Mouse (Mus musculus): ENCODE results near the gene Zbtb49. TPM values are rescaled to one million over a fixed set of nuclear protein-coding genes. Genes with fewer than 3 reads are reported as not detected.
A peak's percentile ranks its signal among the peaks of the same experiment; 100 is the strongest.

The Zbtb49 gene
- 7.0 and 8.4 TPM in 2 replicates for polyA plus RNA-seq (2015; fragmentation: Nextera tagmentation; extraction: Ambion mirVana)

DNA sequence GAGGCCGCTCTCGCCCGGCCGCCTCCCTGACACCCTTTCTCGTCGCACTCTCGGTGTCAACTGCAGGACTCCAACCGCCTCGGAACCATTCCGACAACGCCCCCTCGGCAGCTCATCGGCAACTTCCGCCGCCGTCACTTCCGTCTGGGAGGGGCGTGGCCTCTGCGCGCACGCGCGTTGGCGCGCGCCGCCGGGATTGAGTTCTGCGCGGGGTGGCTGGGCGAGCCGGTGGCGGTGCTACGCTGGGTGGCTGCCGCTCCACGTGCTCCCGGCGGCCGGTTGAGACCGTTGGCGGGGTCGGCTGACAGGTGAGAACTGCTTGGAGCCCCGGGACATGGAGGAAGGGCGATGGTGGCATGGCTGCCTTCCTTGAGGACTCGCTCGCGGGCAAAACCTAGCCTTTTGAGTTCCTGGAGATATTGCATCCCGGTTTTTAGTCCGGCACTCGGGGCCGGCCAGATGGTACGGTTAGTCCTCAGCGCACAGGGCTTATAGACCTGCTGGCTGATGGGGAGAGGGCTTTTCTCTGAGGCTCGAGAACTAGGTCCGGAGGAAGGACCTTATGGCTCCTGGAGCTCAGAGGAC is at the start of gene Zbtb49, which contains the start of gene Lyar:
Gene Zbtb49, minus strand, starts transcription at position 130 of the 585 bp plus-strand sequence.
Gene Lyar, plus strand, starts transcription at position 143 of the 585 bp plus-strand sequence.
- H3K9me3 ChIP-seq (replicated peaks): no peaks in the 10 kb centered on the region
- H3K27ac ChIP-seq: peak within 1 kb of the TSS; percentile 80
- no peaks in the 10 kb centered on the region for H3K27me3 ChIP-seq
- peaks cover 20% of the 10 kb centered on the region for H3K4me1 ChIP-seq (replicated peaks)
- peak within 1 kb of the TSS; percentile 87 for H3K9ac ChIP-seq
- ATAC-seq (replicated peaks; ENCODE audit: insufficient number of reproducible peaks, insufficient read depth, low FRiP score, low read depth): peak; percentile 90
- peak within 1 kb of the TSS; percentile 76 for H3K4me2 ChIP-seq
- H3K4me3 ChIP-seq: peak within 1 kb of the TSS; percentile 96
- WGBS: under 1% methylated on average over 55 of the region's 55 CpGs
- H3K36me3 ChIP-seq: peaks cover 10% of the 10 kb centered on the region

DNA sequence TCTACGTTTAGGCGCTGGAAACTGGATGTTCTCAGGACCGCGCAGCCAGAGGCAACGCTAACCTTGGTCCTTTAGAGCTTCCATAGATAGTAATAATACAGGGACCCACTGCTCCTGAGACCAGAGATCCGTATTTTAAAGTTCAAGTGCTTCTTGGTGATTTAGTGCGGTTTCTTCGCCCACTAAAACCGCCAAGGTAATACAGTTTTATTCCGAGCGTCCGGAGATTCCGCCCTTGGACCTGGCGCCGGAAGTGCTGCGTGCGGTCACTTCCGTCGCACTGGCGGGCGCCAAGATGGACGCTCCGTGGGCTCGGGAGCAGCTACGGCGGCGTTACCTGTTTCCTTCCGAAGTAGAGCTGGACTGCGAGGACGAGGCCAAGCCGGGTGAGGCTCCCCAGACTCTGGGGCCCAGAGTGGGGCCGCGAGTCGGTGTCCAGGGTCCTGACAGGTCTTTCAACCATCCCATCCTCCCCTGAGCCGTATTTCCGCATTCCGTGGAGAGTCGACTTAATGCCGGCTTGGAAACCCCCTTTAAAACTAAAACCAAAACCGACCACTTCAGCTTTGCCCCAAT is 39.9 kb upstream of the Zbtb49 start, which contains the start of gene Tmem128:
Gene Tmem128, plus strand, starts transcription at position 79 of the 576 bp plus-strand sequence.
- Histone ChIP-seq H3K4me2 (peak within 1 kb of the TSS; percentile 87), H3K27me3 (no peaks in the 10 kb centered on the region), H3K4me3 (peak within 1 kb of the TSS; percentile 92), H3K9ac (peak within 1 kb of the TSS; percentile 80), H3K4me1 (replicated peaks) (peaks cover 10% of the 10 kb centered on the region), H3K36me3 (peaks cover 33% of the 10 kb centered on the region; the same call in 1 of the 2 replicates), H3K9me3 (replicated peaks) (no peaks in the 10 kb centered on the region), H3K27ac (peak within 1 kb of the TSS; percentile 89)
- peak; percentile 44; the same call in 1 of the 2 replicates for ATAC-seq (replicated peaks; ENCODE audit: insufficient number of reproducible peaks, insufficient read depth, low FRiP score, low read depth)
- under 1% methylated on average over 40 of the region's 40 CpGs for WGBS

DNA sequence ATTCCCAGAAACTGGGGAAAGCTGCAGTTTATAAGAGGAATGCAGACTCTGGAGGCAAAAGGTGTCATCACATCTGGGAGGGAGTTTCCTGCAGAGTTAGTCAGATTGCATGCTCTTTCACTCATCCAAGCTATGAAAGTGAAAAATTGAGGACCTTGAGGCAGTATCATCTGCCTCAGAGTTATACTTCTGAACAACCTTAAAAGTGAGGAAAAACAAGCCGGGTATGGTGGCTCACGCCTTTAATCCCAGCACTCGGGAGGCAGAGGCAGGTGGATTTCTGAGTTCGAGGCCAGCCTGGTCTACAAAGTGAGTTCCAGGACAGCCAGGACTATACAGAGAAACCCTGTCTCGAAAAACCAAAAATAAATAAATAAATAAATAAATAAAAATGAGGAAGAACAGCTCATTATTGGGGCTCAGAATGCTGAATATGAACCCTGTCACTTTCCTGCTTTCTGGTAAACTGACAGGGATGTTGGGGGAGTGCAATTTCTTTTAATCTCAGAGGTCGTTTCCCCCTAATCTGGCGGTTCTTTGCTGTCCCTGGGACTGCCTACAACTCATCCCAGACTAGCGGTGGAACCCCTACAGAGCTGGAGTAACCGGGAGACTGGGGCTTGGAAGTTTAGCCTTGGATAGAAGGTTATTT is 39.3 kb upstream of the Zbtb49 start:
- ATAC-seq (replicated peaks; ENCODE audit: insufficient number of reproducible peaks, insufficient read depth, low FRiP score, low read depth): no peak
- 42% methylated on average over 9 of the region's 9 CpGs for WGBS
- Histone ChIP-seq H3K9me3 (replicated peaks) (no peaks in the 10 kb centered on the region), H3K27me3 (no peaks in the 10 kb centered on the region), H3K9ac (peak overlapping the region; percentile 80), H3K4me1 (replicated peaks) (peaks cover 10% of the 10 kb centered on the region), H3K4me2 (peak overlapping the region; percentile 87), H3K27ac (peak overlapping the region; percentile 89), H3K4me3 (peak overlapping the region; percentile 92), H3K36me3 (peaks cover 27% of the 10 kb centered on the region; the same call in 1 of the 2 replicates)

DNA sequence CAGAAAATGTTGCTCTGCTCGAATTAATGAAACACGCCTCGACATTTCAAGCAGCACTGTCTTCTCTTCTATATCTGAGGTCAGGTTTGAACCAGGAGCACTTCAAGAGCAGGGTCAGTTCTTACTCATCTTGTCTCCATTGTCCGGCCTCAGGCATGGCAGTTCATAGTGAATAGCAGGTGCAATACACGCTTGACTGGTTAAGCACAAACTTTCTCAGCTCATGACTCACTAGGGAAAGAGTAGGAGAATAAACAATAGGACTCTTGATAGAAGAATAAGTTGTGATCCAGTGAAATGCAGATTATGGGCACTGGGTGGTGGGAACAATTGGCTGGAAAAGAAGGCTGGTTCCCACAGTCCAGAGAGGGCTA is 38.5 kb upstream of the Zbtb49 start:
- H3K4me3 ChIP-seq: no peak overlapping the region
- no peaks in the 10 kb centered on the region for H3K27me3 ChIP-seq
- no peaks in the 10 kb centered on the region for H3K9me3 ChIP-seq (replicated peaks)
- no peak for ATAC-seq (replicated peaks; ENCODE audit: insufficient number of reproducible peaks, insufficient read depth, low FRiP score, low read depth)
- no peak overlapping the region for H3K4me2 ChIP-seq
- 87% methylated on average over 5 of the region's 5 CpGs for WGBS
- no peak overlapping the region for H3K27ac ChIP-seq
- no peak overlapping the region for H3K9ac ChIP-seq
- H3K36me3 ChIP-seq: peaks cover 19% of the 10 kb centered on the region; the same call in 1 of the 2 replicates
- peaks cover 10% of the 10 kb centered on the region for H3K4me1 ChIP-seq (replicated peaks)

DNA sequence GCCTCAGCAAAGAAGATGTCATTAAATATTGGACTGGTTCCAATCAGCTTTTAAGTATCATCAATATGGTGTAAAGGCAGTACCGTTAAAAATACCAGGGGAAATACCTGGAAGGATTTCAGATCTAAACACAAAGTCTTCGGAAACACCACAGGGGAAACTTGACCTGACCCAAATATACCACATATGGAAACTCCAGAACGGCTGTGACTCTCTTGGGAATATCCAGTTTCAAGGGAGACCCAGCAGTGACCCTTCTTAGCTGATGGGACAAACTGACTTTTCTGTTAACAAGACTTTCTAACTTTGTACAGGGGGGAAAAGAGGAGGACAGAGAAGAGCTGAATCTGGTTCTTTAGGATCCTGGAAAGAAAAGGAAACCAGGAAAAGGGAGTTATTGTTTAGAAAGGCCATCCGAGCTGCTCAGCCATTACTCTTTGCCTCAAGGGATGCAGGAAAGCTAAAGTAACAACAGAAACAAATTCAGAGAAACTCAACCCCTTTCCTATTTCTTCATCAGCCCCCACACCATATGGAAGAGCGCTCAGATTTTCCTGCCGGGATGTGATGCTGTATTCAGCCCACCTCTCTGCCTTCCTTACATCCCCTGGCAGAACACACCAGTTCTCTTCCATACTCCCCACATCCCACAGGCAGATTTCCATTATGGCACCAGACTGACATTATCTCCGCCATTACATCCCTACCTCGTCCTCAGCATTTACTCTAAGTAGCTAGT is 37.9 kb upstream of the Zbtb49 start:
- H3K27ac ChIP-seq: no peak overlapping the region
- no peak overlapping the region for H3K4me2 ChIP-seq
- H3K36me3 ChIP-seq: peaks cover 13% of the 10 kb centered on the region; the same call in 1 of the 2 replicates
- ATAC-seq (replicated peaks; ENCODE audit: insufficient number of reproducible peaks, insufficient read depth, low FRiP score, low read depth): no peak
- WGBS: 74% methylated on average over 8 of the region's 8 CpGs
- no peak overlapping the region for H3K9ac ChIP-seq
- H3K4me1 ChIP-seq (replicated peaks): peaks cover 10% of the 10 kb centered on the region
- no peaks in the 10 kb centered on the region for H3K9me3 ChIP-seq (replicated peaks)
- H3K27me3 ChIP-seq: no peaks in the 10 kb centered on the region
- H3K4me3 ChIP-seq: no peak overlapping the region

DNA sequence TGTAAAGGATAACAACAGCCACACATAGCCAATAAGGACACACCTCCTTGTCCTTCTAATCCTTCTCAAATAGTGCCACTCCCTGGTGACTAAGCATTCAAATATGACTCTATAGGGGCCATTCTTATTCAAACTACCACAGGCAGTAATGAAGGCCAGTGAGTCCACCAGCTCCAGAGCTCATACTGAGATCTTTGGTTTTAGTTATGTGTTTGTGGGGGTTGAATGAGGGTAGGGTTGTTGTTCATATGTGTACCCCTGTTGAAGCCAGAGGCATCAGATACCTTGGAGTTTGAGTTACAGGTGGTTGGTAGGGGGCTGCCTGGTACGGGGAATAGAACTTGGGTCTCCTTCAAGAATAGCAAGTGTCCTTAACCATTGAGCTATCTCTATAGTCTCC is 36.3 kb upstream of the Zbtb49 start:
- Histone ChIP-seq H3K27ac (no peak overlapping the region), H3K4me3 (no peak overlapping the region), H3K9ac (no peak overlapping the region), H3K4me2 (no peak overlapping the region), H3K27me3 (no peaks in the 10 kb centered on the region), H3K9me3 (replicated peaks) (no peaks in the 10 kb centered on the region), H3K4me1 (replicated peaks) (peaks cover 10% of the 10 kb centered on the region), H3K36me3 (no peaks in the 10 kb centered on the region)
- no peak for ATAC-seq (replicated peaks; ENCODE audit: insufficient number of reproducible peaks, insufficient read depth, low FRiP score, low read depth)
- 81% methylated on average over 1 of the region's 1 CpGs for WGBS

DNA sequence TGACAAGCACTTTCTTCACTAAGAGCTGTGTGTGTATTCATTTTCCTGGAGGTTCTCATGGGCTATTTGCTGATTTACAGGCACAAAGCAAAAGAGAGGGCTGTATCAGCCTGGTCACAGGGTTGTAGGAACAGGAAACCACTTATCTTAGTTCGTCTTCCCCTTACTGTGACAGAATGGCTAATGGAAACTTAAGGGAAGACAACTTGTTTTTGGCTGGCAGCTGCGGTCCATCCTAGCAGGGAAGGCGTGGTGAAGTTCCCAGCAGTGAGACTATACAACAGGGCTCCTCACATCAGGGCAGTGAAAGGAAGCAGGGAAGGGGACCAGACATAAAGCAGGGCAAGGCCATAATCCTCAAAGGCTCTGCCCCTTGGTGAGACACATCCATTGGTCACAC is 35.4 kb upstream of the Zbtb49 start:
- Histone ChIP-seq H3K27me3 (no peaks in the 10 kb centered on the region), H3K36me3 (no peaks in the 10 kb centered on the region), H3K9me3 (replicated peaks) (no peaks in the 10 kb centered on the region), H3K9ac (no peak overlapping the region), H3K27ac (0 out of 2 replicates have a peak overlapping the region, but pooled peaks have one; percentile 38), H3K4me3 (no peak overlapping the region), H3K4me2 (no peak overlapping the region), H3K4me1 (replicated peaks) (0 out of 2 replicates have a peak, but pooled peaks cover 3% of the 10 kb centered on the region)
- 52% methylated on average over 3 of the region's 3 CpGs for WGBS
- peak; percentile 53; the same call in 1 of the 2 replicates for ATAC-seq (replicated peaks; ENCODE audit: insufficient number of reproducible peaks, insufficient read depth, low FRiP score, low read depth)

DNA sequence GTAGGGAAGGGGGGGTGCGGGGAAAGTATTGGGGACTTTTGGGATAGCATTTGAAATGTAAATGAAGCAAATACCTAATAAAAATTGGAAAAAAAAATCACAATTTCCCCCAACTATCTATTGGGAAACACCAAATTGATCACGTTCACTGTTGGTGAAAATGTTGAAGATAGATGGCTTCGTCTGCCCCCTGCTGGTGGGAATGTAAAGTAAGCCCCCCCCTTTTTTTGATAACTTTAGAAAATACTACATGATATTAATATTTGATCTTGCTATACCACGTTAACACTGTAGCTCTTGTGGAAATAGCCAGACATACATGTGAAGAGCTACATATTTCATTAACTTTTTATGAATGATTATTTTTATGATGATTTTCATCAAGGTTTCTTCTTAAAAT is 34.9 kb upstream of the Zbtb49 start:
- H3K9me3 ChIP-seq (replicated peaks): no peaks in the 10 kb centered on the region
- H3K4me3 ChIP-seq: no peak overlapping the region
- ATAC-seq (replicated peaks; ENCODE audit: insufficient number of reproducible peaks, insufficient read depth, low FRiP score, low read depth): no peak
- 39% methylated on average over 4 of the region's 4 CpGs for WGBS
- H3K4me2 ChIP-seq: no peak overlapping the region
- no peak overlapping the region for H3K27ac ChIP-seq
- no peak overlapping the region for H3K9ac ChIP-seq
- 0 out of 2 replicates have a peak, but pooled peaks cover 3% of the 10 kb centered on the region for H3K4me1 ChIP-seq (replicated peaks)
- H3K36me3 ChIP-seq: no peaks in the 10 kb centered on the region
- no peaks in the 10 kb centered on the region for H3K27me3 ChIP-seq

DNA sequence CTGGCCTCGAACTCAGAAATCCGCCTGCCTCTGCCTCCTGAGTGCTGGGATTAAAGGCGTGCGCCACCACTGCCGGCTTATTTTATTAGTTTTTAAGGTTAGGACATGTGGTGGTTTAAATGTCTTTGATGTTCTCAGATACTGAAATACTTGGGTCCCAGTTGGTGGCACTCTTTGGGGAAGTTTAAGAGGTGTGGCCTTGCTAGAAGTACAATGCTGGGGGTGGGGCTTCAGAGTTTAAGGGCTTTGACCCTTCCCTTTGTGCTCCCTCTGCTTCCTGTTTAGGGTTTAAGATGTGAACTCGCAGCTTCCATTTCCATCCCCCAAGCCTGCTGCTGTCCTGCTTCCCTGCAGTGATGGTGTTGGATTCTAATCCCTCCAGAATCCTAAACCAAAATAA is 21.7 kb upstream of the Zbtb49 start:
- ATAC-seq (replicated peaks; ENCODE audit: insufficient number of reproducible peaks, insufficient read depth, low FRiP score, low read depth): no peak
- WGBS: 82% methylated on average over 6 of the region's 6 CpGs

DNA sequence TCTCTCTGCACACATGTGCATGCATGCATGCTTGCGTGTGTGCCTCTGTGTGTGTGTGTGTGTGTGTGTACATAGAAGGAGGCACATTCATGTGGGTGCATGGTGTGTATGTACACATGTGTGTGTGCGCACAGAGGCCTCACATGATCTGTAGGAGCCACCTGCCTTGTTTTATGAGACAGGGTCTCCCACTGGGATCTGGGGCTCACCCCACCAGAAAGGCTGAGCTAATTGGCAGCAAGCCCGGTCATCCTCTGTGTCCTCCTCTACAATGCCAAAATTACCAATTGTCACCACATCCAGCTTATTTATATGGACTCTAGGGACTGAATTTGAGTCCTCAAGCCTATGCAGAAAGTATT is 21.2 kb upstream of the Zbtb49 start:
- Histone ChIP-seq H3K9ac (no peak overlapping the region), H3K27ac (no peak overlapping the region), H3K4me2 (no peak overlapping the region), H3K27me3 (no peaks in the 10 kb centered on the region), H3K4me3 (no peak overlapping the region), H3K9me3 (replicated peaks) (no peaks in the 10 kb centered on the region), H3K4me1 (replicated peaks) (no peaks in the 10 kb centered on the region), H3K36me3 (no peaks in the 10 kb centered on the region)
- ATAC-seq (replicated peaks; ENCODE audit: insufficient number of reproducible peaks, insufficient read depth, low FRiP score, low read depth): no peak
- WGBS: 83% methylated on average over 3 of the region's 3 CpGs

More for the DNA sequence above, 21.7 kb upstream of the Zbtb49 start:
- H3K27ac ChIP-seq: no peak overlapping the region
- H3K36me3 ChIP-seq: no peaks in the 10 kb centered on the region
- H3K4me2 ChIP-seq: no peak overlapping the region
- no peaks in the 10 kb centered on the region for H3K9me3 ChIP-seq (replicated peaks)
- no peaks in the 10 kb centered on the region for H3K27me3 ChIP-seq
- H3K4me3 ChIP-seq: no peak overlapping the region
- H3K9ac ChIP-seq: no peak overlapping the region
- H3K4me1 ChIP-seq (replicated peaks): no peaks in the 10 kb centered on the region
